Mouse (Mus musculus) neural tube, embryonic 14.5 days (tissue): Measurements from ENCODE around the gene Stoml1. TPM values are rescaled to one million over a fixed set of nuclear protein-coding genes. Genes with fewer than 3 reads are reported as not detected.
A peak's percentile ranks its signal among the peaks of the same experiment; 100 is the strongest.
"Not testable (repeated sequence)": the region's sequence is repeated elsewhere in the genome, so short reads cannot be mapped to it uniquely, and the experiment has no call there.

Source experiments
- ATAC-seq: fragments of 200-750 bp; cut with Nextera tagmentation; 2 replicates; pipeline ENCODE4 v1.8.0; 2017; ENCODE audit warnings: low read depth, mild to moderate bottlenecking, moderate TSS enrichment, moderate library complexity
- H3K27ac ChIP-seq: fragments of 300-500 bp; sonication (generic); 2 replicates; pipeline ENCODE4 v1.5.1; 2014; ENCODE audit warnings: low read depth, mild to moderate bottlenecking, control low read depth, low read length, moderate library complexity, mixed read lengths
- H3K27me3 ChIP-seq: fragments of 300-500 bp; sonication (generic); 2 replicates; pipeline ENCODE4 v1.6.1; 2014; ENCODE audit warnings: low read length; ENCODE audit not compliant: control insufficient read depth, insufficient read depth
- H3K36me3 ChIP-seq: fragments of 300-500 bp; sonication (generic); 2 replicates; pipeline ENCODE4 v1.6.1; 2014; ENCODE audit warnings: low read length, mixed read lengths; ENCODE audit not compliant: control insufficient read depth, insufficient read depth
- H3K4me1 ChIP-seq: fragments of 300-500 bp; sonication (generic); 2 replicates; pipeline ENCODE4 v1.6.1; 2014; ENCODE audit warnings: low read length; ENCODE audit not compliant: control insufficient read depth, insufficient read depth
- H3K4me2 ChIP-seq: fragments of 300-500 bp; sonication (generic); 2 replicates; pipeline ENCODE4 v1.6.1; 2014; ENCODE audit warnings: mild to moderate bottlenecking, low read depth, low read length, control low read depth
- H3K4me3 ChIP-seq: fragments of 300-500 bp; sonication (generic); 2 replicates; pipeline ENCODE4 v1.5.1; 2014; ENCODE audit warnings: low read depth, low read length, control low read depth, mixed read lengths
- H3K9ac ChIP-seq: fragments of 300-500 bp; sonication (generic); replicated peaks from 2 replicates; pipeline ENCODE4 v1.6.1; 2014; ENCODE audit warnings: low read depth, mild to moderate bottlenecking, control low read depth, low read length, mixed read lengths
- H3K9me3 ChIP-seq: fragments of 300-500 bp; sonication (generic); 2 replicates; pipeline ENCODE4 v1.6.1; 2016; ENCODE audit warnings: low read length; ENCODE audit not compliant: control insufficient read depth
- WGBS: fragments of 180-500 bp; shearing (Covaris S2); extraction: QIAGEN DNeasy Blood & Tissue Kit; methylation state at CpG from one replicate; pipeline ENCODE4 v1.1.7; 2014; 5-methylcytosine and 5-hydroxymethylcytosine counted together
- polyA plus RNA-seq: library from polyadenylated mRNA; unstranded; fragments of >200 nt; fragmentation: Nextera tagmentation; extraction: Ambion mirVana; gene quantifications from 2 replicates; pipeline ENCODE4 v1.2.1, GENCODE M21; 2014

The Stoml1 gene
- polyA plus RNA-seq, 1 experiment from 2014 or later, result 129 TPM

GRCm38 (mm10) chr9:58267046-58267445, 14.1 kb downstream of the Stoml1 start:
- H3K4me3 ChIP-seq, result no peak overlapping the region
- WGBS, result 74% methylated on average over 3 of the region's 3 CpGs
- H3K4me2 ChIP-seq, result no peak overlapping the region
- no peaks in the 10 kb centered on the region for H3K4me1 ChIP-seq
- no peaks in the 10 kb centered on the region for H3K27me3 ChIP-seq
- no peaks in the 10 kb centered on the region for H3K9me3 ChIP-seq
- no peak overlapping the region for H3K9ac ChIP-seq
- H3K27ac ChIP-seq, result 0 out of 2 replicates have a peak overlapping the region, but pooled peaks have one; percentile 10
- no peak for ATAC-seq
- H3K36me3 ChIP-seq, result peaks cover 6% of the 10 kb centered on the region; the same call in 1 of the 2 replicates

DNA sequence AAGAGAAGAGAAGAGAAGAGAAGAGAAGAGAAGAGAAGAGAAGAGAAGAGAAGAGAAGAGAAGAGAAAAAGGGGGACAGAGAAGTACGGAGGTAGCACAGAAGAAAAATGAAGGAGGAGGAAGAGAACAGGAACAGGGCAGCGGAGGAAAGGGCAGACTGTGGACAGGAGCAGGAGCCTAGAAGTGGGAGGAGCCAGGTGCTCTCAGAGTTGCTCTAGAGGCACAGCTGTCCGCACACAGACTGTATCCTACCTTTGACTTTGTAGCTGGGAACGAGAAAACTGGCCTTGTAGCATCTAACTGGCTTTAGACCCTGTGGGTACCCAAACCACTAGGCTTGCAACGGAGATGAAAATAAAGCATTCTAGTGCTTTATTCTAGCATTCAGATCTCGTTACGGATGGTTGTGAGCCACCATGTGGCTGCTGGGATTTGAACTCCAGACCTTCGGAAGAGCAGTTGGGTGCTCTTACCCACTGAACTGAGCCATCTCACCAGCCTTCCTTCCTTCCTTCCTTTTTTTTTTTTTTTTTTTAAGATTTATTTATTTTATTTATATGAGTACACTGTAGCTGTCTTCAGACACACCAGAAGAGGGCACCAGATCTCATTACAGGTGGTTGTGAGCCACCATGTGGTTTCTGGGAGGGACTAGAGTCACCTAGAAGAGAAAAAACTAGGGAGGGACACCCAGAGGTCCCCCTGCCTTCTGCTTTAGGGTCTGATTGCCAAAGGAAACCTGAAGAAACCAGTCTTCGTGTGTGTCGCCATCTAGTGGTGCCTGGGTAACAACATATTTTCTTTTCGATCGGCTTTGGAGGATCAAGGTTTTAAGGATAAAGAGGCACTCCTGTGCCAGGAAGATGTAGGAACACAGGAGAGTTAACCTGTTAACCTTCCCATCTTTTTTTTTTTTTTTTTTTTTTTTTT, 15.7 kb downstream of the Stoml1 start:
- Histone ChIP-seq H3K9me3 (no peaks in the 10 kb centered on the region), H3K27me3 (no peaks in the 10 kb centered on the region), H3K4me3 (no peak overlapping the region), H3K9ac (no peak overlapping the region), H3K4me2 (no peak overlapping the region), H3K36me3 (no peaks in the 10 kb centered on the region), H3K27ac (no peak overlapping the region), H3K4me1 (no peaks in the 10 kb centered on the region)
- WGBS, result 58% methylated on average over 12 of the region's 12 CpGs
- ATAC-seq, result no peak

GRCm38 (mm10) chr9:58270081-58270480, 17.1 kb downstream of the Stoml1 start:
- 49% methylated on average over 3 of the region's 3 CpGs for WGBS
- H3K9me3 ChIP-seq, result no peaks in the 10 kb centered on the region
- no peak overlapping the region for H3K4me2 ChIP-seq
- H3K27me3 ChIP-seq, result no peaks in the 10 kb centered on the region
- no peak overlapping the region for H3K27ac ChIP-seq
- peaks cover under 1% of the 10 kb centered on the region; the same call in 1 of the 2 replicates for H3K4me1 ChIP-seq
- no peak overlapping the region for H3K4me3 ChIP-seq
- ATAC-seq, result no peak
- H3K36me3 ChIP-seq, result no peaks in the 10 kb centered on the region
- no peak overlapping the region for H3K9ac ChIP-seq

DNA sequence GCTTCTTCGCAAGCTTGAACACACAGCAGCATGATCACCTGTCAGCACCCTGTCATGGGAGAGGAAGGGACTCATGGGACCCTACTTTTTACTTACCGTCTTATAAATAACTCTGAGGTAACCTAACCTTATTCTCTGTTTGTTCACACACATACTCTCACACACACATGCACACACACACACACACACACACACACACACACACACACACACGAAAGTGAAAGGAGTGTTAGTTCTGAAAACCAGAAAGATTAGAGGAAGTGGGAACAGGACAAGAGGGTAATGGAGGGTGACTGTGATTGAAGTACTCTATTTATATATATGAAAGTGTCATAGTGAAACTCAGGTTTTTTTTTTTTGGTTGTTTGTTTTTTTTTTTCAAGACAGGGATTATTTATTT, 18.1 kb downstream of the Stoml1 start:
- H3K27me3 ChIP-seq, result no peaks in the 10 kb centered on the region
- no peak overlapping the region for H3K4me3 ChIP-seq
- H3K4me2 ChIP-seq, result no peak overlapping the region
- no peak overlapping the region for H3K9ac ChIP-seq
- H3K4me1 ChIP-seq, result peaks cover 7% of the 10 kb centered on the region; the same call in 1 of the 2 replicates
- H3K36me3 ChIP-seq, result no peaks in the 10 kb centered on the region
- H3K9me3 ChIP-seq, result no peaks in the 10 kb centered on the region
- no peak for ATAC-seq
- no peak overlapping the region for H3K27ac ChIP-seq
- 94% methylated on average over 3 of the region's 3 CpGs for WGBS

DNA sequence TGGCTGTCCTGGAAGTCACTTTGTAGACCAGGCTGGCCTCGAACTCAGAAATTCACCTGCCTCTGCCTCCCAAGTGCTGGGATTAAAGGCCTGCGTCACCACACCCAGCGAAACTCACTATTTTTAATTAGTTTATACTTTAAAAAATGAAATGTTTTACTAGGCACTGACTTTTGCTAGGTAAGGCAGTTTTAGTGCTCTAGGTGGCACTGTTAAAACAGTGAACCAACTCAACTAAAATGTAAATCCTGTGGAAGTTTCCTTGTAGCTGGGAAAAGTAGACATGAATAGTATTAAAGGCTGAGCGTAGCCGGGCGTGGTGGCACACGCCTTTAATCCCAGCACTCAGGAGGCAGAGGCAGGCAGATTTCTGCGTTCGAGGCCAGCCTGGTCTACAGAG, 18.6 kb downstream of the Stoml1 start:
- not testable (repeated sequence) for H3K36me3 ChIP-seq, H3K4me1 ChIP-seq, H3K4me2 ChIP-seq, ATAC-seq, H3K9me3 ChIP-seq, H3K4me3 ChIP-seq, H3K27ac ChIP-seq, H3K9ac ChIP-seq, H3K27me3 ChIP-seq
- WGBS, result 91% methylated on average over 9 of the region's 9 CpGs

DNA sequence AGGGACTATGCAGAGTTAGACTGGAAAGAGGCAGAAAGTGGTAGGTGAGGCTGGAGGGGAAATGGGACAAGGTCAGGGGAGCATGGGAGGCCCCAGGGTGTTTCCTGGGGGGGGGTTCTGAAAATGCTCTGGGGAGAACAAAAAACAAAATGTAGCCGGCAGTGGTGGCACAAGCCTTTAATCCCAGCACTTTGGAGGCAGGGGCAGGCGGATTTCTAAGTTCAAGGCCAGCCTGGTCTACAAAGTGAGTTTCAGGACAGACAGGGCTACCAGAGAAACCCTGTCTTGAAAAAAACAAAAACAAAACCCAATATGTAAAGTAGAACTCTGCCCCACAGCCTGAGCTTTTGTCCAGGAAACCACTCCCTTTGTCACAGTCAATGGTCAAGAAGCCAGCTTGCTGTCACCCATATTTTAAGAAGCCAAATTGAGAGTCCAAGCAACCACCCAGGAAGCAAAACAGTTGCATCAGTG, 19.1 kb downstream of the Stoml1 start:
- no peak overlapping the region for H3K4me2 ChIP-seq
- no peak overlapping the region for H3K9ac ChIP-seq
- no peak overlapping the region for H3K4me3 ChIP-seq
- peaks cover 7% of the 10 kb centered on the region; the same call in 1 of the 2 replicates for H3K4me1 ChIP-seq
- H3K27me3 ChIP-seq, result no peaks in the 10 kb centered on the region
- WGBS, result 81% methylated on average over 2 of the region's 2 CpGs
- H3K27ac ChIP-seq, result no peak overlapping the region
- no peaks in the 10 kb centered on the region for H3K9me3 ChIP-seq
- no peak for ATAC-seq
- no peaks in the 10 kb centered on the region for H3K36me3 ChIP-seq

DNA sequence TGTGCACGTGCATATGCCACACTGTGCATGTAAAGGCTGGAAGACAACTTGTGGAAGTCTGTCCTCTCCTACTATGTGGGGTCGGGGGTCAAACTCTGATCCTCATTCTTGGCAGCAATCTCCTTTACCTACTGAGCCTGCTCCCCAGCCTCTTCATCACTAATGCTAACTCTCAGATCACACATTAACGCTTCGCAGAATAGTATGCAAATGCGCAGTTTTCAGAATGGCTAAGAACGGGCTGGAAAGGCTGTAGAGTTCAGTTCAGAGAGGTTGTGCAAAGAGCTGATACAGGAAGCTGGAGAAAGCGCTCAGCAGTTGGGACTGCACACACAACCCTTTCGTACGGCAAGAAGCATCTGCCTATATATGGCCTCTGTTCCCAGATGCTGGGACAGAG, 19.9 kb downstream of the Stoml1 start:
- WGBS, result 75% methylated on average over 9 of the region's 9 CpGs

DNA sequence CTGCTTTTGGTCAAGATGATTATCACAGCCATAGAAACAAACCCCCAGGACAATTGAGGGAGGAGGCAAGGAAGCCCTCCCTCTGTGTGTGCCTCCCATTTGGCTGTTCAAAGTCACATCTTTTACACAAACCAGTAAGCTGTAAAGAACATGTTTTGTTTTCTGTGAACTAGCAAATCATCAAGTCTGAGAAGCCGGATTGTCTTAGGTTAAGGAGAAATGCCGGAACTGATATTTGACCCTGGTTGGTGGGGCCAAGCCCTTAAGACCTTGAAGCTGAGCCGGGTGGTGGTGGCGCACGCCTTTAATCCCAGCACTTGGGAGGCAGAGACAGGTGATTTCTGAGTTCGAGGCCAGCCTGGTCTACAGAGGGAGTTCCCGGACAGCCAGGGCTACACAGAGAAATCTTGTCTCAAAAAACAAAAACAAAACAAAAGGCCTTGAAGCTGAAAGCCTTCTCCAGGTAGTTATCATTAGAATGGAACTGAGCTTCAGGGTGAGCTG, 21.2 kb downstream of the Stoml1 start:
- 85% methylated on average over 7 of the region's 7 CpGs for WGBS
- Histone ChIP-seq H3K9me3 (no peaks in the 10 kb centered on the region), H3K4me3 (no peak overlapping the region), H3K36me3 (no peaks in the 10 kb centered on the region), H3K27ac (no peak overlapping the region), H3K4me1 (peaks cover 7% of the 10 kb centered on the region; the same call in 1 of the 2 replicates), H3K27me3 (no peaks in the 10 kb centered on the region), H3K9ac (no peak overlapping the region), H3K4me2 (no peak overlapping the region)
- no peak for ATAC-seq

More for the DNA sequence above, 19.9 kb downstream of the Stoml1 start:
- H3K4me1 ChIP-seq, result peaks cover 7% of the 10 kb centered on the region; the same call in 1 of the 2 replicates
- H3K4me2 ChIP-seq, result no peak overlapping the region
- no peak for ATAC-seq
- H3K27ac ChIP-seq, result no peak overlapping the region
- no peaks in the 10 kb centered on the region for H3K27me3 ChIP-seq
- no peak overlapping the region for H3K4me3 ChIP-seq
- no peaks in the 10 kb centered on the region for H3K36me3 ChIP-seq
- H3K9me3 ChIP-seq, result no peaks in the 10 kb centered on the region
- no peak overlapping the region for H3K9ac ChIP-seq

GRCm38 (mm10) chr9:58274626-58275025, 21.7 kb downstream of the Stoml1 start:
- Histone ChIP-seq H3K9ac (no peak overlapping the region), H3K4me2 (no peak overlapping the region), H3K27ac (0 out of 2 replicates have a peak overlapping the region, but pooled peaks have one; percentile 2), H3K4me3 (no peak overlapping the region), H3K36me3 (no peaks in the 10 kb centered on the region), H3K27me3 (no peaks in the 10 kb centered on the region), H3K9me3 (no peaks in the 10 kb centered on the region), H3K4me1 (peaks cover 7% of the 10 kb centered on the region; the same call in 1 of the 2 replicates)
- WGBS, result 39% methylated on average over 3 of the region's 3 CpGs
- ATAC-seq, result no peak
